Mouse (Mus musculus) CH12.LX (cell line): ENCODE data around the gene Mpp5.

Source experiments
- CTCF ChIP-seq, 2 experiments: IDR thresholded peaks in 1 of 2; conservative IDR thresholded peaks in 1 of 2; 2 replicates each; pipeline ENCODE4 v1.5.1; 2011 to 2012; ENCODE audit warnings: low read depth in 2 of 2, low read length in 2 of 2, improper control_type of control experiment in 1 of 2, inconsistent platforms in 1 of 2, mild to moderate bottlenecking in 1 of 2, moderate library complexity in 1 of 2
- ETS1 ChIP-seq: conservative IDR thresholded peaks from 2 replicates; pipeline ENCODE4 v1.6.1; 2012; ENCODE audit warnings: low read depth, mild to moderate bottlenecking, inconsistent platforms, low read length, improper control_type of control experiment, moderate library complexity
- MAFK ChIP-seq: IDR thresholded peaks from 2 replicates; pipeline ENCODE4 v1.6.1; 2011; ENCODE audit warnings: low read length, improper control_type of control experiment; ENCODE audit not compliant: insufficient replicate concordance
- POLR2A ChIP-seq: IDR thresholded peaks from 2 replicates; pipeline ENCODE4 v1.6.1; 2011; ENCODE audit warnings: low read depth, mild to moderate bottlenecking, improper control_type of control experiment, low read length
- RAD21 ChIP-seq: IDR thresholded peaks from 2 replicates; pipeline ENCODE4 v1.6.1; 2011; ENCODE audit warnings: low read depth, mild to moderate bottlenecking, low read length, improper control_type of control experiment, moderate library complexity
- SIN3A ChIP-seq: IDR thresholded peaks from 2 replicates; pipeline ENCODE4 v1.6.1; 2012; ENCODE audit warnings: low read length, improper control_type of control experiment, inconsistent platforms
- ZKSCAN1 ChIP-seq: IDR thresholded peaks from 2 replicates; pipeline ENCODE4 v1.6.1; 2012; ENCODE audit warnings: low read depth, inconsistent platforms, low read length, improper control_type of control experiment, borderline replicate concordance

DNA sequence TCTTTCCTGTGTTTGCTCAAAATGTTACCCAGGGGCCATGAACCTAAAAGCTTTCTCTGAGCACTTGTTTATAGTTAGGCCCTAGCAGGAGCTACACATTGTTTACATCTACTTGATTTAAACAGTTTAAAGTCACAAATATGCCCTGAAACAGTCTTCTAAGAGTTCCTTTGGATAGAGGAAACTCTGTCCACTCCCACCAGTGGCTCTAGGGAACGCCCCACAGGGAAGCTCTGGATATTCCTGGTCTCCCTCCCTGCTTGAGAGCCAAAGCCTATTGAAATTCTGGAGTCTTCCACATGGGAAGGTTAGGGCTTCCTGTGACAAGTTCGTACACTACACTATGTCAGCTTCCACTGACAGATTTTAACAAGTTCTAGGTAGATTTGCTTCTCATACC lies 9.1 kb upstream of the Mpp5 start:
- TF ChIP-seq ETS1 (no peak), CTCF (conservative IDR thresholded peaks at IDR 0.05 in 1 of 2, IDR thresholded peaks at IDR 0.05 in 1 of 2; ENCODE audit: low read depth in 2 of 2, low read length in 2 of 2) (no peak), SIN3A (no peak), POLR2A (no peak), RAD21 (no peak), MAFK (no peak), ZKSCAN1 (no peak)
